Mouse (Mus musculus) lung, adult 18-20 months (tissue): ENCODE results near the gene Terf2.
A peak's percentile ranks its signal among the peaks of the same experiment; 100 is the strongest.
"Not testable (repeated sequence)": the region's sequence is repeated elsewhere in the genome, so short reads cannot be mapped to it uniquely, and the experiment has no call there.

ENCODE experiments used
- DNase-seq, 2 experiments: peaks; one replicate each; pipeline ENCODE4 v3.0.0; 2022; ENCODE audit warnings: mixed read lengths in 2 of 2

Terf2 gene

GRCm38 (mm10) chr8:107056973-107057369 lies 39.4 kb downstream of the Terf2 start:
- peak in 1 of 2 experiments; percentile 12 for DNase-seq

GRCm38 (mm10) chr8:107056076-107056972 lies 40.0 kb downstream of the Terf2 start, which contains the start of the genes Cog8 and Nip7:
Gene Cog8 (minus strand): TSS chr8:107056689.
Gene Nip7 (plus strand): TSS chr8:107056877.
- DNase-seq: peak; percentile 98

- no peak for DNase-seq
These were observed 44.3 kb downstream of the Terf2 start for GRCm38 (mm10) chr8:107052046-107052445.

DNA sequence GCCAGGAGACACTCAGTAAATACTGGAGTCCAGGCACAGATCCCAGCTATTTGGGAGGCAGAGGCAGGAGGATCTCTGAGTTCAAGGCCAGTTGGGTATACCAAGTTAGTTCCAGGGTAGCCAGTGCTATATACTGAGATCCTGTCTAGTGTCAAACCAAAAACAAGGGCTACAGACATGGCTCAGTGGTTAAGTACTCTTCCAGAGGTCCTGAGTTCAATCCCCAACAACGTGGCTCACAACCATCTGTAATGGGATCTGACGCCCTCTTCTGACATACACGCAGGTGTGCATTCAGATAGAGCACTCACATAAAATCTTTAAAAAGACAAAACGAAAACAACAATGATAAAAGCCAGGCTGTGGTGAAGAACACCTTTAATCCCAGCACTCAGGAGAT lies 46.9 kb downstream of the Terf2 start:
- DNase-seq: no peak

DNA sequence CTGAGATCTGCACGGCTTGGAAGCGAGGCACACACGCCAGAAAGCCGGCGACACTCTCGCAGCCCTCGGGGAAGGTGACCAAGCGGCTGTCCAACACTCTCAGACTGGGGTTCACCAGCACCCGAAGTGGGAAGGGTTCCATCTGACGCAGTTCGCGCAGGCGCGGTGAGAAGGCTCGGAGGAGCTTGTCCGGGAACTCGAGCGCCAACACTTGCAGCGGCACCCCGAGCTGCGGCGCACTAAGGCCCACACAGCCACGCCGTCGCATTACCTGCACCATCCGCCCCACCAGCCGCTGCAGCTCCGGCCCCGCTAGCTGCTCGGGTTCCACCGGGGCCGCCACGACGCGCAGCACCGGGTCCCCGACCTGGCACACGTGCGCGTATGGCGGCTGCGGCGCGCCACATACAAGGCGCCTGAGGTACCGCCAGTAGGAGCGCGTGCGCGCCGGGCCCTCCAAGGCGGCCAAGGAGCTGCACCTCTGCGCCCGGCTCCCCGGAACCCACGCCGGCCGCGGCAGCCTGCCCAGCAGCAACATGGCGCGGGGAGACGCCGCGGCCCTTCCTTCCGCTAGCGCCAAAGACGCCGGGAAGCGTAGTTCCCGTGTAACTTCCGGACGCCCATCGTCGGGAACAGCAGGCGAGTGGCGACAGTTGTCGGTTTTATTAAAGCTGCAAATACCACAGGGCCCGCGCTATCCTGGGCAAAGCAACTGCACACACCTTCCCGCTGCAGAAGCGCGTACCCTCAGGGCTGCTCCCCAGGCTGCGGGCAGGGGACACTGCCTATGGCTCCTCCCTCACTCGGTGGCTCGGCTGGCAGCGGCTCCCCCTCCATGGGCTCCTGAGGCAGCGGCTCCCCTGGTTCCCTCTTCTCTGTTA lies 48.0 kb downstream of the Terf2 start, which contains the start of gene Pdf:
TSS of gene Pdf (minus strand) at position 554 of the 881 bp plus-strand sequence.
- peak; percentile 79 to 81 for DNase-seq

DNA sequence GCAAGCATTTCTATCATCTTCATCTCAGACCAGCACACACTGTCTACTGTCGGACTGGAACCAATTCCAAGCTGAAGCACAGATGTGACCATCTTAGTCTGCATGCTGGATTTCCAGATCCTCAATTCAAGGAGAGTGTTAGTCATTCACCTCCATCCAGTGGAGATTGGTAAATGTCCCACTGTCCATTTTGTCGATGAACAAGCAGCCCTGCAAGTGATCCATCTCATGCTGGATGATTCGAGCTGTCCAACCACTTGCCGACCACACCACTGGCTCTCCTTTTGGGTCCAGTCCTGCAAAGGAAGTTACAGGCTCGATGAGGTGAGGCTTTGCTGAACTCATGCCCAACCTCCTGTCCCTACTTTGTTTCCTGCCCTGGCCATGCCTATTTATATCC lies 49.4 kb downstream of the Terf2 start:
- DNase-seq: no peak

DNA sequence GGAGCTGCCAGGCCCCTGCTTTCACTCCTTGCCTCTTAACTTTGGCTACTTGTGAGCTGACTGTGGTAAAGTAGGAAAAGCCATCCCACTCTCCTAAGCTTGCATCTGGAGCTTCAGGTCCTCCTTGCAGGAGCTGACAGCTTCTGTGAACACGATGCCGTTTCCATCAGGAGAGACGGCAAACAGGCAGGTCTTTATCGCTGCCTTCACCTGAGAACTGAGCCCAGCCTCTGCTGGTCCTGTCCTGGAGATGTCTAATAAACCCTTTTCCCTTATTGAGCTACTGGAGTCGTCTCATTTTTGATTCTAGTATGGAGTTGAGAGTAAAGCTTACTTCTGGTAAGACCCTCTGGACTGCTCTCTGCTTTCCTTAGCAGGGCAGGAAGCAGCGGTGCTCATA lies 50.9 kb downstream of the Terf2 start:
- DNase-seq: no peak

DNA sequence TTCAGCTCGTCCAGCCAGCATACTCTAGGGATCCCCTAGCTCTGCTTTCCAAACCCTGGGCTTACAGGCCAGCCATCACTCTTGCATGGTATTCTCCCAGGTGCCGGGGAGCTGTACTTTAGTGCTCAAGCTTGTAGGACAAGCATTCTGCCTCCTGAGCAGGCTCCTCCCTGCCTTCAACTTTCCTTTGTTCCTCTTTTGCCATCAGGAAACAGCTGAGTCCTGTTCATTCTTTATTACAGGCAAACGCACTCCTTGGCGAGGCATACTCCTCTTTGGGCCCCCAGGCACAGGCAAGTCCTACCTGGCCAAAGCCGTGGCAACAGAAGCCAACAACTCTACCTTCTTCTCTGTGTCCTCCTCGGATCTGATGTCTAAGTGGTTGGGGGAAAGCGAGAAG lies 55.7 kb downstream of the Terf2 start:
- no peak for DNase-seq

GRCm38 (mm10) chr8:107036626-107037025 lies 59.7 kb downstream of the Terf2 start:
- no peak for DNase-seq

GRCm38 (mm10) chr8:107035641-107036040 lies 60.7 kb downstream of the Terf2 start:
- no peak for DNase-seq

- DNase-seq: not testable (repeated sequence)
These were observed 62.7 kb downstream of the Terf2 start for GRCm38 (mm10) chr8:107033609-107034008.

GRCm38 (mm10) chr8:107031577-107032090 lies 64.7 kb downstream of the Terf2 start:
- no peak for DNase-seq

GRCm38 (mm10) chr8:107030650-107031576 lies 65.4 kb downstream of the Terf2 start, which contains the start of gene Vps4a:
Gene Vps4a (plus strand): TSS chr8:107031222.
- DNase-seq: peak; percentile 96 to 97

GRCm38 (mm10) chr8:107030058-107030457 lies 66.3 kb downstream of the Terf2 start:
- no peak for DNase-seq

- DNase-seq: no peak
These were observed 67.0 kb downstream of the Terf2 start for GRCm38 (mm10) chr8:107029310-107029709.

GRCm38 (mm10) chr8:107023479-107023878 lies 72.9 kb downstream of the Terf2 start:
- DNase-seq: no peak
